In genomic region chr11:46165866-46166585, GRCm38 (mm10) we compare ENCODE assay signal across 8 mouse cellular contexts. TPM values are rescaled to one million over a fixed set of nuclear protein-coding genes. Genes with fewer than 3 reads are reported as not detected.
DNase-seq lines count a peak whose midpoint lies in the region; ATAC-seq and TF ChIP-seq lines count a peak whose summit lies in the region.

TSS of gene Nipal4 (minus strand) at chr11:46166508.

- no peaks in the 10 kb centered on the region for H3K9me3 ChIP-seq in forebrain, embryonic 10.5 days
- H3K9me3 ChIP-seq in kidney, postnatal 0 days (replicated peaks; ENCODE audit: low read length) = no peaks in the 10 kb centered on the region
- no peaks in the 10 kb centered on the region for H3K9me3 ChIP-seq in midbrain, embryonic 12.5 days

- H3K27me3 ChIP-seq in forebrain, embryonic 10.5 days (ENCODE audit: poor library complexity, severe bottlenecking) = peaks cover 36% of the 10 kb centered on the region
- H3K27me3 ChIP-seq in kidney, postnatal 0 days (ENCODE audit: insufficient read depth, low read length) = no peaks in the 10 kb centered on the region
- peaks cover 22% of the 10 kb centered on the region for H3K27me3 ChIP-seq in midbrain, embryonic 12.5 days

- DNase-seq in layer of hippocampus, postnatal 36 days = peak; percentile 14 to 30
- no peak for DNase-seq in layer of hippocampus, adult 18-20 months (ENCODE audit: low spot score in 2 of 2)
- peak; percentile 35 for DNase-seq in adrenal gland, adult 2 months
- DNase-seq in forebrain, embryonic 10.5 days (ENCODE audit: extremely low spot score, low spot score) = peak; percentile 31
- peak; percentile 18 for DNase-seq in kidney, postnatal 0 days (ENCODE audit: low spot score)
- DNase-seq in urinary bladder, postnatal 14 days (ENCODE audit: low spot score) = peak; percentile 73
- DNase-seq in right cerebral cortex, postnatal 14 days = no peak

- H3K36me3 ChIP-seq in forebrain, embryonic 10.5 days (replicated peaks) = no peaks in the 10 kb centered on the region
- H3K36me3 ChIP-seq in kidney, postnatal 0 days (ENCODE audit: insufficient read depth, low read length) = no peaks in the 10 kb centered on the region
- H3K36me3 ChIP-seq in midbrain, embryonic 12.5 days = no peaks in the 10 kb centered on the region

- H3K4me1 ChIP-seq in forebrain, embryonic 10.5 days = peaks cover 15% of the 10 kb centered on the region
- H3K4me1 ChIP-seq in kidney, postnatal 0 days (replicated peaks; ENCODE audit: insufficient read depth, low read length) = no peaks in the 10 kb centered on the region
- peaks cover 12% of the 10 kb centered on the region for H3K4me1 ChIP-seq in midbrain, embryonic 12.5 days

- H3K9ac ChIP-seq in kidney, postnatal 0 days (ENCODE audit: low read depth, low read length) = peak within 1 kb of the TSS; percentile 47
- peak within 1 kb of the TSS; percentile 39 for H3K9ac ChIP-seq in midbrain, embryonic 12.5 days (replicated peaks)

- H3K4me2 ChIP-seq in kidney, postnatal 0 days (ENCODE audit: low read length) = peak within 1 kb of the TSS; percentile 94
- peak within 1 kb of the TSS; percentile 90 for H3K4me2 ChIP-seq in midbrain, embryonic 12.5 days (replicated peaks)

- H3K27ac ChIP-seq in forebrain, embryonic 10.5 days = peak within 1 kb of the TSS; percentile 56
- H3K27ac ChIP-seq in kidney, postnatal 0 days = no peak within 1 kb of the TSS
- H3K27ac ChIP-seq in midbrain, embryonic 12.5 days (replicated peaks) = no peak within 1 kb of the TSS

- 1% methylated on average over 40 of the region's 40 CpGs for WGBS in forebrain, embryonic 10.5 days
- WGBS in kidney, postnatal 0 days = 1% methylated on average over 35 of the region's 40 CpGs
- 3% methylated on average over 39 of the region's 40 CpGs for WGBS in midbrain, embryonic 12.5 days

- ATAC-seq in kidney, postnatal 0 days (replicated peaks; ENCODE audit: low FRiP score, low read depth) = peak; percentile 52; the same call in 1 of the 2 replicates
- ATAC-seq in midbrain, embryonic 12.5 days (ENCODE audit: low FRiP score, low read depth) = 0 out of 2 replicates have a peak, but pooled peaks have one; percentile 23

- TF ChIP-seq CTCF in kidney, postnatal 0 days (IDR thresholded peaks at IDR 0.05; ENCODE audit: low read depth) = no peak

- H3K4me3 ChIP-seq in forebrain, embryonic 10.5 days = peak within 1 kb of the TSS; percentile 59
- peak within 1 kb of the TSS; percentile 53 for H3K4me3 ChIP-seq in kidney, postnatal 0 days (replicated peaks; ENCODE audit: low read depth, low read length)
- peak within 1 kb of the TSS; percentile 51 for H3K4me3 ChIP-seq in midbrain, embryonic 12.5 days

RNA-seq across cellular contexts. Expression of gene Nipal4, which starts in this region (rescaled TPM):
- 1 to 10 TPM; 2.3 to 2.7 TPM for total RNA-seq in layer of hippocampus, postnatal 36 days (2021)
- total RNA-seq in layer of hippocampus, adult 18-20 months (2021) = 1 to 10 TPM; 1.4 to 2.1 TPM
- total RNA-seq in adrenal gland, adult 2 months (2021) = not detected
- 0.04 and 0.07 TPM in 2 replicates for polyA plus RNA-seq in adrenal gland, adult 2 months (2012; rRNA removed)
- polyA plus RNA-seq in forebrain, embryonic 10.5 days (2016; fragmentation: Nextera tagmentation; extraction: Ambion mirVana) = 1.6 and 1.7 TPM in 2 replicates
- 0.54 and 0.76 TPM in 2 replicates for polyA plus RNA-seq in kidney, postnatal 0 days (2015; fragmentation: Nextera tagmentation; extraction: Ambion mirVana)
- 1.2 and 1.4 TPM in 2 replicates for polyA plus RNA-seq in midbrain, embryonic 12.5 days (2016; fragmentation: Nextera tagmentation; extraction: Ambion mirVana)

Comparison
In these comparisons a context has a peak if more than half of its experiments do, and no peak if none do; other contexts are left out.
1. DNase-seq: peak in layer of hippocampus, postnatal 36 days (2 of 2), forebrain, embryonic 10.5 days (single experiment) and urinary bladder, postnatal 14 days (single experiment); none in layer of hippocampus, adult 18-20 months (0 of 2) and right cerebral cortex, postnatal 14 days (single experiment).
2. Peak in DNase-seq in adrenal gland, adult 2 months; RNA of the gene not detected or under 1 TPM.
3. Peak in DNase-seq, ATAC-seq, H3K4me3 ChIP-seq, H3K9ac ChIP-seq and H3K4me2 ChIP-seq in kidney, postnatal 0 days; RNA of the gene not detected or under 1 TPM.
4. Peak in every context shown above with its lines, with median percentiles within 50 percentile points of each other: H3K4me3 ChIP-seq.